Mouse (Mus musculus): ENCODE measurements around the gene Galnt17.

- TF ChIP-seq EP300 (IDR thresholded peaks at IDR 0.05; ENCODE audit: low read depth) (no peak), CTCF (IDR thresholded peaks at IDR 0.05; ENCODE audit: low read depth) (no peak)
Measured at GRCm38 (mm10) chr5:131277227-131277626, 31.1 kb downstream of the Galnt17 start.

Measured in liver, postnatal 0 days (tissue).